Mouse (Mus musculus) heart, adult 2 months (tissue): ENCODE results near the gene Brd2. TPM values are rescaled to one million over a fixed set of nuclear protein-coding genes. Genes with fewer than 3 reads are reported as not detected.

Experiments used
- DNase-seq, 2 experiments: peaks; one replicate each; pipeline ENCODE4 v3.0.0; 2021
- H3K27ac ChIP-seq: fragments of 200-600 bp; 2 replicates; pipeline ENCODE4 v1.8.1; 2022
- H3K27me3 ChIP-seq: fragments of 200-500 bp; 2 replicates; pipeline ENCODE4 v1.6.1; 2012; ENCODE audit warnings: mild to moderate bottlenecking, low read length, inconsistent platforms, mixed read lengths; ENCODE audit not compliant: control insufficient read depth, insufficient read depth
- H3K36me3 ChIP-seq: fragments of 200-500 bp; 2 replicates; pipeline ENCODE4 v1.6.1; 2012; ENCODE audit warnings: low read length, inconsistent platforms; ENCODE audit not compliant: control insufficient read depth, insufficient read depth
- H3K4me1 ChIP-seq: fragments of 200-500 bp; 2 replicates; pipeline ENCODE4 v1.6.1; 2011; ENCODE audit warnings: low read length; ENCODE audit not compliant: control insufficient read depth, insufficient read depth
- H3K4me3 ChIP-seq: fragments of 200-600 bp; 2 replicates; pipeline ENCODE4 v1.8.1; 2022
- H3K79me2 ChIP-seq: fragments of 200-500 bp; replicated peaks from 2 replicates; pipeline ENCODE4 v1.6.1; 2012; ENCODE audit warnings: mild to moderate bottlenecking, inconsistent platforms, low read length, moderate library complexity, mixed read lengths; ENCODE audit not compliant: control insufficient read depth, insufficient read depth
- H3K9ac ChIP-seq: fragments of 200-500 bp; 2 replicates; pipeline ENCODE4 v1.6.1; 2012; ENCODE audit warnings: low read depth, mild to moderate bottlenecking, control low read depth, inconsistent platforms, low read length, mixed read lengths
- CTCF ChIP-seq: fragments of 200-600 bp; IDR thresholded peaks from 2 replicates; pipeline ENCODE4 v1.8.1; 2022; ENCODE audit warnings: antibody characterized with exemption, mild to moderate bottlenecking, moderate library complexity
- EP300 ChIP-seq: fragments of 200-500 bp; IDR thresholded peaks from 2 replicates; pipeline ENCODE4 v1.6.1; 2011; ENCODE audit warnings: low read depth, low read length, control low read depth; ENCODE audit not compliant: insufficient read depth
- POLR2A ChIP-seq: fragments of 200-500 bp; IDR thresholded peaks from 2 replicates; pipeline ENCODE4 v1.6.1; 2011; ENCODE audit warnings: mild to moderate bottlenecking, low read depth, low read length, control low read depth; ENCODE audit not compliant: insufficient read depth
- WGBS: fragments of 180-500 bp; shearing (Covaris S2); methylation state at CpG from one replicate; pipeline ENCODE4 v1.1.7; 2018; 5-methylcytosine and 5-hydroxymethylcytosine counted together
- intact Hi-C: fragments of 180-260 bp; cut with DNase I; formaldehyde crosslinking; loops from one replicate; pipeline ENCODE4 v1.15.1; 2025
- polyA plus RNA-seq: library from polyadenylated mRNA; depleted of rRNA; stranded (reverse); fragments of >200 nt; gene quantifications from 2 replicates; pipeline ENCODE4 v1.2.3, GENCODE M21; 2012
- total RNA-seq, 2 experiments: library from RNA; stranded (reverse); gene quantifications; 2 replicates each; pipeline ENCODE4 v1.2.3; 2021

The Brd2 gene
- total and polyA plus RNA-seq, 3 experiments, result 67.6 to 78.9 (median 71.1) TPM

- TF ChIP-seq POLR2A, result no peak
- TF ChIP-seq CTCF, result no peak
- TF ChIP-seq EP300, result no peak
- DNase-seq, result no peak
- H3K79me2 ChIP-seq, result no peaks in the 10 kb centered on the region
- intact Hi-C loops, result loop anchor here (10.0 kb wide), 1 partner anchor 252 kb away; no protein-coding TSS in a partner anchor
- no peaks in the 10 kb centered on the region for H3K4me1 ChIP-seq
- no peak within 1 kb of the TSS for H3K4me3 ChIP-seq
- H3K27me3 ChIP-seq, result peaks cover 2% of the 10 kb centered on the region; the same call in 1 of the 2 replicates
- 31% methylated on average over 11 of the region's 11 CpGs for WGBS
- no peak within 1 kb of the TSS for H3K27ac ChIP-seq
- H3K36me3 ChIP-seq, result no peaks in the 10 kb centered on the region
- no peak within 1 kb of the TSS for H3K9ac ChIP-seq
These were observed 30.1 kb downstream of the Brd2 start, which contains the start of gene H2-Oa for GRCm38 (mm10) chr17:34092197-34092875. Gene H2-Oa, plus strand, starts transcription at chr17:34092340.

- 46% methylated on average over 7 of the region's 7 CpGs for WGBS
- no peaks in the 10 kb centered on the region for H3K79me2 ChIP-seq
- intact Hi-C loops, result loop anchor here (10.0 kb wide), 1 partner anchor 254 kb away; no protein-coding TSS in a partner anchor
- peak; percentile 16; the same call in 1 of the 2 replicates for TF ChIP-seq CTCF
- no peak for TF ChIP-seq POLR2A
- H3K4me3 ChIP-seq, result no peak overlapping the region
- H3K36me3 ChIP-seq, result no peaks in the 10 kb centered on the region
- no peak overlapping the region for H3K9ac ChIP-seq
- DNase-seq, result no peak
- peaks cover 2% of the 10 kb centered on the region; the same call in 1 of the 2 replicates for H3K27me3 ChIP-seq
- H3K27ac ChIP-seq, result no peak overlapping the region
- no peaks in the 10 kb centered on the region for H3K4me1 ChIP-seq
These were observed 31.5 kb downstream of the Brd2 start for GRCm38 (mm10) chr17:34090923-34091322.

- Histone ChIP-seq H3K9ac (no peak overlapping the region), H3K27me3 (peaks cover 2% of the 10 kb centered on the region; the same call in 1 of the 2 replicates), H3K4me1 (no peaks in the 10 kb centered on the region), H3K4me3 (no peak overlapping the region), H3K27ac (no peak overlapping the region), H3K79me2 (no peaks in the 10 kb centered on the region), H3K36me3 (no peaks in the 10 kb centered on the region)
- no peak for DNase-seq
- TF ChIP-seq CTCF (no peak), EP300 (no peak), POLR2A (no peak)
- intact Hi-C loops, result no loop called here
- WGBS, result 66% methylated on average over 11 of the region's 11 CpGs
These were observed 34.3 kb downstream of the Brd2 start for GRCm38 (mm10) chr17:34088124-34088523.

- no peak overlapping the region for H3K4me3 ChIP-seq
- no peaks in the 10 kb centered on the region for H3K36me3 ChIP-seq
- H3K79me2 ChIP-seq, result no peaks in the 10 kb centered on the region
- no peak for DNase-seq
- intact Hi-C loops, result no loop called here
- no peak overlapping the region for H3K27ac ChIP-seq
- no peaks in the 10 kb centered on the region for H3K4me1 ChIP-seq
- H3K9ac ChIP-seq, result no peak overlapping the region
- TF ChIP-seq POLR2A (no peak), CTCF (no peak), EP300 (no peak)
- peaks cover 2% of the 10 kb centered on the region; the same call in 1 of the 2 replicates for H3K27me3 ChIP-seq
- WGBS, result 66% methylated on average over 2 of the region's 2 CpGs
These were observed 35.0 kb downstream of the Brd2 start for GRCm38 (mm10) chr17:34087386-34087785.

GRCm38 (mm10) chr17:34083104-34083503 lies 39.3 kb downstream of the Brd2 start:
- H3K79me2 ChIP-seq, result no peaks in the 10 kb centered on the region
- no peak for DNase-seq
- no peak overlapping the region for H3K27ac ChIP-seq
- H3K36me3 ChIP-seq, result no peaks in the 10 kb centered on the region
- TF ChIP-seq POLR2A (no peak), CTCF (no peak), EP300 (no peak)
- H3K9ac ChIP-seq, result no peak overlapping the region
- H3K4me1 ChIP-seq, result no peaks in the 10 kb centered on the region
- no peaks in the 10 kb centered on the region; the same call in 1 of the 2 replicates for H3K27me3 ChIP-seq
- H3K4me3 ChIP-seq, result no peak overlapping the region
- WGBS, result 14% methylated on average over 8 of the region's 8 CpGs
- intact Hi-C loops, result no loop called here

GRCm38 (mm10) chr17:34079621-34080020 lies 42.8 kb downstream of the Brd2 start:
- H3K79me2 ChIP-seq, result no peaks in the 10 kb centered on the region
- DNase-seq, result no peak
- 16% methylated on average over 5 of the region's 5 CpGs for WGBS
- intact Hi-C loops, result loop anchor here (10.0 kb wide), 1 partner anchor 155 kb away; the partner anchor contains the start of gene H2-Ob
- no peak overlapping the region for H3K27ac ChIP-seq
- H3K36me3 ChIP-seq, result no peaks in the 10 kb centered on the region
- no peaks in the 10 kb centered on the region for H3K4me1 ChIP-seq
- H3K27me3 ChIP-seq, result no peaks in the 10 kb centered on the region; the same call in 1 of the 2 replicates
- no peak overlapping the region for H3K4me3 ChIP-seq
- TF ChIP-seq EP300 (no peak), CTCF (no peak), POLR2A (no peak)
- no peak overlapping the region for H3K9ac ChIP-seq
